In genomic region chr5:96161263-96161577, GRCm38 (mm10) we compare ENCODE assay signal across 8 mouse cellular contexts. TPM values are rescaled to one million over a fixed set of nuclear protein-coding genes. Genes with fewer than 3 reads are reported as not detected.
A peak's percentile ranks its signal among the peaks of the same experiment; 100 is the strongest.
DNase-seq lines count a peak whose midpoint lies in the region; ATAC-seq and TF ChIP-seq lines count a peak whose summit lies in the region.

No protein-coding gene starts in this region.

- H3K27me3 ChIP-seq in liver, adult 2 months (ENCODE audit: control insufficient read depth, insufficient read depth, low read length), result no peaks in the 10 kb centered on the region
- no peaks in the 10 kb centered on the region for H3K27me3 ChIP-seq in embryonic facial prominence, embryonic 13.5 days
- H3K27me3 ChIP-seq in hindbrain, embryonic 16.5 days (replicated peaks; ENCODE audit: control insufficient read depth, insufficient read depth, low read length), result no peaks in the 10 kb centered on the region

- TF ChIP-seq POLR2A in liver, adult 2 months (IDR thresholded peaks at IDR 0.05; ENCODE audit: extremely low read depth, insufficient read depth, low read length), result no peak

- H3K9me3 ChIP-seq in embryonic facial prominence, embryonic 13.5 days, result no peaks in the 10 kb centered on the region
- H3K9me3 ChIP-seq in hindbrain, embryonic 16.5 days (ENCODE audit: control insufficient read depth, low read length), result no peaks in the 10 kb centered on the region

- no peaks in the 10 kb centered on the region for H3K36me3 ChIP-seq in liver, adult 2 months (ENCODE audit: control insufficient read depth, insufficient read depth, low read length)
- H3K36me3 ChIP-seq in embryonic facial prominence, embryonic 13.5 days, result no peaks in the 10 kb centered on the region
- H3K36me3 ChIP-seq in hindbrain, embryonic 16.5 days (ENCODE audit: control insufficient read depth, insufficient read depth, low read length), result no peaks in the 10 kb centered on the region

- peak overlapping the region; percentile 67 for H3K4me2 ChIP-seq in embryonic facial prominence, embryonic 13.5 days
- H3K4me2 ChIP-seq in hindbrain, embryonic 16.5 days (ENCODE audit: low read length), result peak overlapping the region; percentile 73

- peak overlapping the region; percentile 62 for H3K27ac ChIP-seq in liver, adult 2 months (replicated peaks; ENCODE audit: insufficient read depth, low read depth, low read length)
- H3K27ac ChIP-seq in embryonic facial prominence, embryonic 13.5 days, result peak overlapping the region; percentile 97
- H3K27ac ChIP-seq in hindbrain, embryonic 16.5 days (ENCODE audit: low read depth, low read length), result peak overlapping the region; percentile 99

- peak overlapping the region; percentile 84 for H3K4me3 ChIP-seq in liver, adult 2 months (ENCODE audit: insufficient read depth, low read depth, low read length)
- H3K4me3 ChIP-seq in embryonic facial prominence, embryonic 13.5 days, result peak overlapping the region; percentile 98
- H3K4me3 ChIP-seq in hindbrain, embryonic 16.5 days (ENCODE audit: low read length), result peak overlapping the region; percentile 97

- peak overlapping the region; percentile 83 for H3K9ac ChIP-seq in liver, adult 2 months (ENCODE audit: low read depth, low read length)
- peak overlapping the region; percentile 99 for H3K9ac ChIP-seq in embryonic facial prominence, embryonic 13.5 days
- peak overlapping the region; percentile 100 for H3K9ac ChIP-seq in hindbrain, embryonic 16.5 days (ENCODE audit: low read depth, low read length)

- under 1% methylated on average over 41 of the region's 45 CpGs for WGBS in liver, adult 2 months
- 1% methylated on average over 42 of the region's 45 CpGs for WGBS in embryonic facial prominence, embryonic 13.5 days
- WGBS in hindbrain, embryonic 16.5 days, result 0% methylated on average over 18 of the region's 45 CpGs

- H3K79me2 ChIP-seq in liver, adult 2 months (ENCODE audit: control insufficient read depth, insufficient read depth, low read length), result peaks cover 13% of the 10 kb centered on the region; the same call in 1 of the 2 replicates

- ATAC-seq in embryonic facial prominence, embryonic 13.5 days (ENCODE audit: insufficient number of reproducible peaks, insufficient read depth, low FRiP score, low TSS enrichment, low read depth), result no peak
- ATAC-seq in hindbrain, embryonic 16.5 days, result no peak; the same call in 1 of the 2 replicates

- DNase-seq in liver, adult 2 months (ENCODE audit: extremely low read depth, low read depth, low spot score), result no peak
- DNase-seq in liver, result no peak
- DNase-seq in neural tube, embryonic 10.5 days (ENCODE audit: extremely low spot score, low spot score), result peak; percentile 74
- DNase-seq in right cerebral cortex, postnatal 10 days (ENCODE audit: low spot score in 2 of 2), result no peak
- no peak for DNase-seq in ovary, postnatal 14 days (ENCODE audit: low spot score)
- no peak for DNase-seq in thymus, postnatal 25 days

- no peak for TF ChIP-seq CTCF in liver, adult 2 months (IDR thresholded peaks at IDR 0.05; ENCODE audit: low read depth, low read length)

- peaks cover 5% of the 10 kb centered on the region; the same call in 1 of the 2 replicates for H3K4me1 ChIP-seq in liver, adult 2 months (ENCODE audit: control insufficient read depth, insufficient read depth, low read length)
- H3K4me1 ChIP-seq in embryonic facial prominence, embryonic 13.5 days, result peaks cover 16% of the 10 kb centered on the region
- H3K4me1 ChIP-seq in hindbrain, embryonic 16.5 days (ENCODE audit: control insufficient read depth, insufficient read depth, low read depth, low read length), result peaks cover 7% of the 10 kb centered on the region

RNA-seq across cellular contexts. Expression of gene Cnot6l, which starts 2.8 kb away (rescaled TPM):
- 22.9 and 24.7 TPM in 2 replicates for total RNA-seq in liver, adult 2 months (2014; rRNA removed)
- polyA plus RNA-seq in liver, adult 2 months (2012; rRNA removed), result 3.5 and 3.7 TPM in 2 replicates
- 20.4 and 24.5 TPM in 2 replicates for polyA plus RNA-seq in embryonic facial prominence, embryonic 13.5 days (2015; fragmentation: Nextera tagmentation; extraction: Ambion mirVana)
- 11.8 and 12.4 TPM in 2 replicates for polyA plus RNA-seq in hindbrain, embryonic 16.5 days (2015; fragmentation: Nextera tagmentation; extraction: Ambion mirVana)

RNA-seq across cellular contexts. Expression of gene Mrpl1, which starts 48.1 kb away (rescaled TPM):
- total RNA-seq in liver, adult 2 months (2014; rRNA removed), result 20.3 and 20.6 TPM in 2 replicates
- polyA plus RNA-seq in liver, adult 2 months (2012; rRNA removed), result 4.0 and 5.1 TPM in 2 replicates
- polyA plus RNA-seq in embryonic facial prominence, embryonic 13.5 days (2015; fragmentation: Nextera tagmentation; extraction: Ambion mirVana), result 19.5 and 21.5 TPM in 2 replicates
- 14.2 and 16.3 TPM in 2 replicates for polyA plus RNA-seq in hindbrain, embryonic 16.5 days (2015; fragmentation: Nextera tagmentation; extraction: Ambion mirVana)
